In the genomic region with DNA sequence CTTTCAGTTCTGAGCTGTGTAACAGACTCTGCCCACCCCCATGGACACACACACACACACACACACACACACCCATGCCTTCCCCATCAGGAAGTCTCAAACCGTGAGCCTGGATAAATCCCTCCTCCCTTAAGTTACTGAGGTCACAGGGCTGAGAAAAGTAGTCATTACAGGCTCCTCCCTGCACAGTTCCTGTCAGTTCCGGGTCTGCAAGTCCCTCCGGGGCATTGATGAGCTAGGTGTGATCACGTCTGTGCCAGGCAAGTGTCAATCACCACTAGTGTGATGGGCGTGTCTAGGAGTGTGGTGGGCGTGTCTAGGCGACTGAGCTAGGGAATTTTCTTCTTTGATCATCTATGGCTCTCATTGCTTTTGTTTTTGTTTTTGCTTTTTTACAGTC, we compare ENCODE assay signal across 12 mouse cellular contexts.
DNase-seq lines count a peak whose midpoint lies in the region; ATAC-seq and TF ChIP-seq lines count a peak whose summit lies in the region.
"Had no signal": no experiment of that assay in that cellular context is flagged by ENCODE, and none has a peak within 500 bp of the region (broad histone marks: within the 10 kb centered on the region; RNA-seq: fewer than 3 reads in every experiment).

No protein-coding gene starts in this region.

- no peak for ATAC-seq in neural tube, embryonic 11.5 days (ENCODE audit: insufficient read depth, low FRiP score, low TSS enrichment)
- ATAC-seq in neural tube, embryonic 15.5 days (ENCODE audit: low FRiP score), result no peak
- ATAC-seq in limb, embryonic 13.5 days (ENCODE audit: low FRiP score, low read depth), result no peak

- intact Hi-C loops in left cerebral cortex, adult 2 months (cut with DNase I), result no loop called here

- 0 out of 2 replicates have a peak overlapping the region, but pooled peaks have one; percentile 7 for H3K4me2 ChIP-seq in neural tube, embryonic 11.5 days (ENCODE audit: low read depth)
- no peak overlapping the region for H3K4me2 ChIP-seq in neural tube, embryonic 15.5 days
- H3K4me2 ChIP-seq in limb, embryonic 13.5 days (replicated peaks), result peak overlapping the region; percentile 19; the same call in 1 of the 2 replicates

- H3K9ac ChIP-seq in neural tube, embryonic 11.5 days (ENCODE audit: low read length), result no peak overlapping the region
- no peak overlapping the region for H3K9ac ChIP-seq in neural tube, embryonic 15.5 days (replicated peaks)
- no peak overlapping the region for H3K9ac ChIP-seq in limb, embryonic 13.5 days

- H3K27ac ChIP-seq in heart, embryonic 10.5 days, result no peak overlapping the region
- H3K27ac ChIP-seq in neural tube, embryonic 11.5 days (ENCODE audit: low read depth, low read length), result no peak overlapping the region
- H3K27ac ChIP-seq in neural tube, embryonic 15.5 days (replicated peaks), result no peak overlapping the region
- no peak overlapping the region for H3K27ac ChIP-seq in limb, embryonic 13.5 days
- H3K27ac ChIP-seq in left cerebral cortex, adult 2 months, result no peak overlapping the region
- H3K27ac ChIP-seq: macrophage had no signal

- H3K9me3 ChIP-seq in heart, embryonic 10.5 days, result no peaks in the 10 kb centered on the region
- no peaks in the 10 kb centered on the region for H3K9me3 ChIP-seq in neural tube, embryonic 11.5 days (ENCODE audit: control insufficient read depth, low read length)
- H3K9me3 ChIP-seq in neural tube, embryonic 15.5 days (replicated peaks), result no peaks in the 10 kb centered on the region
- H3K9me3 ChIP-seq in limb, embryonic 13.5 days, result no peaks in the 10 kb centered on the region

- H3K4me3 ChIP-seq in heart, embryonic 10.5 days, result peak overlapping the region; percentile 40; the same call in 1 of the 2 replicates
- H3K4me3 ChIP-seq in neural tube, embryonic 11.5 days (ENCODE audit: low read depth, low read length), result no peak overlapping the region
- no peak overlapping the region for H3K4me3 ChIP-seq in neural tube, embryonic 15.5 days (replicated peaks)
- H3K4me3 ChIP-seq in limb, embryonic 13.5 days, result no peak overlapping the region
- no peak overlapping the region for H3K4me3 ChIP-seq in left cerebral cortex, adult 2 months

- WGBS in heart, embryonic 10.5 days, result 5% methylated on average over 7 of the region's 7 CpGs
- whole genome bisulfite sequencing in neural tube, embryonic 11.5 days, result 10% methylated on average over 7 of the region's 7 CpGs
- WGBS in neural tube, embryonic 15.5 days, result 8% methylated on average over 7 of the region's 7 CpGs
- 7% methylated on average over 7 of the region's 7 CpGs for whole genome bisulfite sequencing in limb, embryonic 13.5 days

- peaks cover 3% of the 10 kb centered on the region; the same call in 1 of the 2 replicates for H3K4me1 ChIP-seq in heart, embryonic 10.5 days
- no peaks in the 10 kb centered on the region for H3K4me1 ChIP-seq in neural tube, embryonic 11.5 days (ENCODE audit: control insufficient read depth, insufficient read depth, low read length)
- 0 out of 2 replicates have a peak, but pooled peaks cover 4% of the 10 kb centered on the region for H3K4me1 ChIP-seq in neural tube, embryonic 15.5 days
- H3K4me1 ChIP-seq in limb, embryonic 13.5 days, result peaks cover 20% of the 10 kb centered on the region

- H3K36me3 ChIP-seq in heart, embryonic 10.5 days, result no peaks in the 10 kb centered on the region
- no peaks in the 10 kb centered on the region for H3K36me3 ChIP-seq in neural tube, embryonic 11.5 days (ENCODE audit: control insufficient read depth, insufficient read depth, low read length)
- H3K36me3 ChIP-seq in neural tube, embryonic 15.5 days, result no peaks in the 10 kb centered on the region
- H3K36me3 ChIP-seq in limb, embryonic 13.5 days, result no peaks in the 10 kb centered on the region

- no peak for TF ChIP-seq CTCF in left cerebral cortex, adult 2 months (IDR thresholded peaks at IDR 0.05)

- no peak for DNase-seq in heart, embryonic 10.5 days (ENCODE audit: low spot score)
- no peak for DNase-seq in heart, adult 18-20 months
- DNase-seq in neural tube, embryonic 11.5 days (ENCODE audit: low spot score), result no peak
- DNase-seq in ovary, postnatal 14 days (ENCODE audit: low spot score), result no peak
- DNase-seq in right cerebral cortex, postnatal 14 days, result no peak
- no peak for DNase-seq in left cerebral cortex, adult 2 months (ENCODE audit: extremely low spot score in 1 of 2, low spot score in 2 of 2)
- DNase-seq: cerebellum, postnatal 10 days; heart, postnatal 10 days; right cerebral cortex, postnatal 4 days had no signal

- peaks cover 18% of the 10 kb centered on the region for H3K27me3 ChIP-seq in heart, embryonic 10.5 days (ENCODE audit: insufficient read depth, poor library complexity, severe bottlenecking)
- H3K27me3 ChIP-seq in neural tube, embryonic 11.5 days (ENCODE audit: control insufficient read depth, insufficient read depth, low read length), result no peaks in the 10 kb centered on the region
- no peaks in the 10 kb centered on the region; the same call in none of the 2 replicates for H3K27me3 ChIP-seq in neural tube, embryonic 15.5 days (replicated peaks)
- H3K27me3 ChIP-seq in limb, embryonic 13.5 days, result peaks cover 11% of the 10 kb centered on the region; the same call in 1 of the 2 replicates
